Mouse (Mus musculus) heart, postnatal 25 days (tissue): ENCODE measurements around the gene Anxa2. TPM values are rescaled to one million over a fixed set of nuclear protein-coding genes. Genes with fewer than 3 reads are reported as not detected.

ENCODE experiments used
- DNase-seq: peaks from one replicate; pipeline ENCODE4 v3.0.0; 2022; ENCODE audit warnings: low spot score
- intact Hi-C: fragments of 180-260 bp; cut with DNase I; formaldehyde crosslinking; loops from one replicate; pipeline ENCODE4 v1.15.1; 2025
- microRNA-seq: library from miRNA; unstranded; fragments of <30 nt; microRNA quantifications from one replicate; pipeline ENCODE4 v1.2.0, GENCODE M21; 2022
- total RNA-seq, 2 experiments: library from RNA; stranded (reverse); gene quantifications; 2 replicates each; pipeline ENCODE4 v1.2.3; 2021

Gene Anxa2
- total RNA-seq, 2 experiments from 2014 or later = 95.4 to 104 TPM

DNA sequence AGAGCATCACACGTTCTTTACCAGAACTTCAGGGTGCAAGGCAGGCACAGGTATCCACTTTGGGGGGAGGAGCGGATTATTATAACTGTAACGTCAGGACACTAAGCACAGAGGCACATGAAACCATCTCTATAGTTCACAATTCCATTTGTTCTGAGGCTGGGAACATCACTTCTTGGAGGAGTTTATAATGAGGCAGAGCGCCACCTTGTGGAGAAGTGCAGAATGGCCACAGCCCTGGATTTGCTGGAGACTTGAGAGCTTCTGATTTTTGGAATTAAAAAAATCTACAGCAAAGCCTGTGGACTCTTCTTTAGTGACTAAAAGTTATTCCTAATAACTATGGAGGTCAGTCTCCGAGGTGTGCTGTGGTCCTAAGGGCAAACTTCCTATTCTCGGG is 49.1 kb downstream of the Anxa2 start:
- DNase-seq = no peak
- intact Hi-C loops = no loop called here

GRCm38 (mm10) chr9:69505611-69506010 is 52.2 kb downstream of the Anxa2 start:
- intact Hi-C loops = loop anchor here (5.0 kb wide), 1 partner anchor 482 kb away; the partner anchor contains the start of gene Bnip2
- no peak for DNase-seq

DNA sequence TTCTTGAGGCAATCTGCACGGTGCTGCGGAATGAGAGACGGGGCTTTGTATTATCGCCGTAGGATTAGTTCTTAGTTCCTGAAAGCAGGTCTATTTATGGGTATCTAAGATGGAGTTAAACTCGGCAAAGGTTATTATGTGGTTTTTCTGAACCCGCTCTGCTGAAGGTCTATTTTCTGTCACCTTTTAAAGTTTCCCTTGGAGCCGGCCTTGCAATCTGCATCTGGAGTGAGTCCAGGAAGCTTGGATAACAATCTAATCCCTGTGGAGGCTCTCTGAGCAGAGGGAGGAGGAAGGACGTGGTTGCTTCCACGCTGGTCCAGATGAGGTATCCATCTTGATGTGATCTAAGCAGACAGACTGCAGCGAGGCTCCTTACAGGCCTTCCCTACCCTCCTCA is 53.8 kb downstream of the Anxa2 start:
- no peak for DNase-seq
- intact Hi-C loops = loop anchor here (5.0 kb wide), 1 partner anchor 480 kb away; the partner anchor contains the start of gene Bnip2

DNA sequence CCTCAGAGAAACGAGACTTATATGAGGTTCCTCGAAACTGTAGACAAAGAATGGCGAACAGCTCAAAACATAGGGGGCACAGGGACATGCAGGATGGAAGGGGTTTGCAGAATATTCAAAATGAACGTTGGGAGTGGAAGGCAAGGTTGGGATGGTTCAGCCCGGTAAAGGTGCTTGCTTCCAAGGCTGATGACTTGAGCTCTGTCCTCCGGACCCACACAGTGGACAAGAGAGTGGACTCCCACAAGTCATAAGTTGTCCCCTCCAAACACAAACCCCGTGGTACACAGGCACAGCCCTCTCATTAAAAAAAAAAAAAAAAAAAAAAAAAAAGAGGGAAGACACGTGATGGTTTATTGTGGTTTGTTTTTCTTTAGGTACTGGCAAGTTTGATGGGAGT is 54.6 kb downstream of the Anxa2 start:
- intact Hi-C loops = loop anchor here (5.0 kb wide), 1 partner anchor 479 kb away; the partner anchor contains the start of gene Bnip2
- DNase-seq = no peak

DNA sequence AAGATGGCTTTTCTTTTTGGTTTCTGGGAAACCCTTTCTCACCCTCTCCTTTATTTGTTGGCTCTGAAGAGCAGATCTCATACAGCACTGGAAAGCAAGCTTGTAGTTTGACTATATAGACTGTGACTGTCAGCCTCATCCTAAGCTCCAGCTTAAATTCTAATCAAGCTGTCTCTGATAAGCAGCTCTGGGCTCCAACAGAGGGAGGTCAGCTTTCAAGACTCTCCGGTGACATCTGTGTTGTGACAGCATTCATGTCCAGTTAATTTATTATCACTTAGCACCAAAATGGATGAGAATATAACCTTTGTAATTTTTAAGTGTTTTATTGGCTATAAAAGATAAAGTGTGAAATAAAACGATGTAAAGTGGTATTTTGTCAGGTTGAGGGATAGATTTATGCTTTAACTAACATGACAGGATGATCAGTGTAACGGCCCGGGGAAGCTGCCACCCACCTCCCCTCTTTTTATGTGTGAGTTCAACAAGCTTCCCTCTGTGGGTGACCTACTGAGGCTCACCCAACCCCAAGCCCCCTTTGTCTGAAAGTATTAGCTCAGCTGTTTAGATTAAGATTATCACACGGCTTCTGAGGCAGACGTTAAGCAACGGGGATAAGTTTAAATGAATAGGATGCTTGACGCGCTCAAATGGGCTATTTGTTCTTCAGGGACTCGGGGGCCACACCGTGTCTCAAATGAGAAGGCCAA is 58.6 kb downstream of the Anxa2 start:
- intact Hi-C loops = no loop called here
- DNase-seq = no peak

GRCm38 (mm10) chr9:69512726-69513125 is 59.3 kb downstream of the Anxa2 start:
- intact Hi-C loops = no loop called here
- DNase-seq = no peak

- DNase-seq = no peak
- intact Hi-C loops = no loop called here
Observed at GRCm38 (mm10) chr9:69514206-69514605, 60.8 kb downstream of the Anxa2 start.

- no peak for DNase-seq
- intact Hi-C loops = no loop called here
Observed at GRCm38 (mm10) chr9:69515416-69515815, 62.0 kb downstream of the Anxa2 start.

DNA sequence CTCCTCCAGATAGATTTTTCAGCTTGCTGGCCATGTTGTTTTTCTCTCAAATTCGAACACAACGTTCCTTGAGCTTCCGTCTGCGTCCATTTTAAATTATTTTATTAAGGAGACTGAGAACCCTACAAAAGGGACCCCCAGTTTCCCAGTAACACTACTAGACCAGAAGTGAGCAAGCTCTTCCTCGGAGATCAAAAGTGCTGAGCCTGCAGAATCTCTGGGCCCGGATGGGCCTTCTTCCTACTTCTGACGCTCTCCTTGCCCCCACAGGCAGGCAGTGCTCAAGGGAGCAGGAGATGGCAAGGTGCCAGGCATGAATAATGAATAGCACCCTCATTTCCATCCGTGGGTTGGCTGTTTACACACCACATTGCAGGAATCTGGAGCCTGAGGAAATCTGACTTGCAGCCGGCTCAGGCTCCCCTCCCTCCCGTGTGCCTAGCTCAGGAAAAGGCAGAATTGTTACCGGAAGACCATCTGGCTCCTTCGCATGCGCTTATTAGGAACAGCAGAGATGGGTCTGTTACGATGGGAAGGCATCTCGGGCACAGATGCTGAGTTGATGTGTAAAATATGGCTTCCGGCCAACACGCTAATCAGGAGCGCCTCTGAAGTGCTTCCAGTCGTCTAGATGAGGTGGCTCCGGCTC is 64.1 kb downstream of the Anxa2 start:
- DNase-seq = no peak

More for the DNA sequence above, 64.1 kb downstream of the Anxa2 start:
- intact Hi-C loops = no loop called here

Small RNAs within 50 kb of the gene (microRNA-seq; reads per million reads assigned to microRNA genes)
- 2.2 reads per million for gene Mir3109

Other genes starting within 250 kb of the Anxa2 start
- 1 to 10 TPM; 6.9 to 7.0 TPM for gene Ice2, start 55.7 kb upstream of the Anxa2 start, total RNA-seq